Mouse (Mus musculus) midbrain, embryonic 10.5 days (tissue): Measurements from ENCODE around the gene Cnksr1. TPM values are rescaled to one million over a fixed set of nuclear protein-coding genes. Genes with fewer than 3 reads are reported as not detected.

Experiments used
- DNase-seq: peaks from one replicate; pipeline ENCODE4 v3.0.0-alpha.2; 2017; ENCODE audit warnings: low spot score
- H3K27ac ChIP-seq: fragments of 300-500 bp; sonication (generic); replicated peaks from 2 replicates; pipeline ENCODE4 v1.5.1; 2016; ENCODE audit warnings: mild to moderate bottlenecking
- H3K27me3 ChIP-seq: fragments of 300-500 bp; sonication (generic); 2 replicates; pipeline ENCODE4 v1.6.1; 2016; ENCODE audit warnings: low read depth, mild to moderate bottlenecking; ENCODE audit not compliant: poor library complexity, severe bottlenecking
- H3K36me3 ChIP-seq: fragments of 300-500 bp; sonication (generic); 2 replicates; pipeline ENCODE4 v1.6.1; 2016; ENCODE audit warnings: mild to moderate bottlenecking, moderate library complexity
- H3K4me1 ChIP-seq: fragments of 300-500 bp; sonication (generic); 2 replicates; pipeline ENCODE4 v1.6.1; 2016
- H3K4me3 ChIP-seq: fragments of 300-500 bp; sonication (generic); 2 replicates; pipeline ENCODE4 v1.5.1; 2016; ENCODE audit warnings: mild to moderate bottlenecking, moderate library complexity
- H3K9me3 ChIP-seq: fragments of 300-500 bp; sonication (generic); replicated peaks from 2 replicates; pipeline ENCODE4 v1.6.1; 2016; ENCODE audit warnings: mild to moderate bottlenecking
- WGBS: fragments of 180-500 bp; shearing (Covaris S2); methylation state at CpG from one replicate; pipeline ENCODE4 v1.1.7; 2016; 5-methylcytosine and 5-hydroxymethylcytosine counted together
- polyA plus RNA-seq: library from polyadenylated mRNA; unstranded; fragments of >200 nt; fragmentation: Nextera tagmentation; extraction: Ambion mirVana; gene quantifications from 2 replicates; pipeline ENCODE4 v1.2.1, GENCODE M21; 2016

Cnksr1 gene
- polyA plus RNA-seq, 1 experiment from 2014 or later: 0.35 TPM

- peak; percentile 59 for DNase-seq
- Histone ChIP-seq H3K9me3 (no peaks in the 10 kb centered on the region), H3K27ac (no peak overlapping the region), H3K4me3 (no peak overlapping the region), H3K36me3 (no peaks in the 10 kb centered on the region), H3K27me3 (no peaks in the 10 kb centered on the region), H3K4me1 (peaks cover 8% of the 10 kb centered on the region)
- WGBS: 36% methylated on average over 6 of the region's 6 CpGs
These were observed 25.0 kb upstream of the Cnksr1 start for GRCm38 (mm10) chr4:134263191-134263590.

GRCm38 (mm10) chr4:134258354-134258753 is 20.2 kb upstream of the Cnksr1 start:
- H3K27ac ChIP-seq: peak overlapping the region; percentile 10; the same call in 1 of the 2 replicates
- peaks cover 30% of the 10 kb centered on the region for H3K27me3 ChIP-seq
- H3K4me3 ChIP-seq: no peak overlapping the region
- no peak for DNase-seq
- no peaks in the 10 kb centered on the region for H3K36me3 ChIP-seq
- 59% methylated on average over 11 of the region's 11 CpGs for WGBS
- no peaks in the 10 kb centered on the region for H3K9me3 ChIP-seq
- H3K4me1 ChIP-seq: peaks cover 57% of the 10 kb centered on the region

GRCm38 (mm10) chr4:134257198-134258009 is 19.2 kb upstream of the Cnksr1 start:
- H3K36me3 ChIP-seq: no peaks in the 10 kb centered on the region
- H3K4me3 ChIP-seq: peak overlapping the region; percentile 33
- H3K4me1 ChIP-seq: peaks cover 66% of the 10 kb centered on the region
- peak overlapping the region; percentile 84 for H3K27ac ChIP-seq
- DNase-seq: peak; percentile 72
- H3K9me3 ChIP-seq: no peaks in the 10 kb centered on the region
- peaks cover 40% of the 10 kb centered on the region for H3K27me3 ChIP-seq
- WGBS: 3% methylated on average over 11 of the region's 11 CpGs

- peaks cover 74% of the 10 kb centered on the region for H3K4me1 ChIP-seq
- H3K36me3 ChIP-seq: no peaks in the 10 kb centered on the region
- DNase-seq: peak; percentile 55
- peaks cover 48% of the 10 kb centered on the region for H3K27me3 ChIP-seq
- 3% methylated on average over 19 of the region's 19 CpGs for WGBS
- peak overlapping the region; percentile 33 for H3K4me3 ChIP-seq
- H3K9me3 ChIP-seq: no peaks in the 10 kb centered on the region
- H3K27ac ChIP-seq: peak overlapping the region; percentile 84
These were observed 18.4 kb upstream of the Cnksr1 start for GRCm38 (mm10) chr4:134256407-134257197.

- no peaks in the 10 kb centered on the region for H3K36me3 ChIP-seq
- H3K27ac ChIP-seq: peak overlapping the region; percentile 84
- peaks cover 82% of the 10 kb centered on the region for H3K4me1 ChIP-seq
- 13% methylated on average over 4 of the region's 4 CpGs for WGBS
- no peaks in the 10 kb centered on the region for H3K9me3 ChIP-seq
- peaks cover 55% of the 10 kb centered on the region for H3K27me3 ChIP-seq
- H3K4me3 ChIP-seq: peak overlapping the region; percentile 33
- no peak for DNase-seq
These were observed 17.7 kb upstream of the Cnksr1 start for GRCm38 (mm10) chr4:134255854-134256253.

- WGBS: 0% methylated on average over 3 of the region's 3 CpGs
- Histone ChIP-seq H3K27me3 (peaks cover 66% of the 10 kb centered on the region), H3K4me1 (peaks cover 92% of the 10 kb centered on the region), H3K9me3 (no peaks in the 10 kb centered on the region), H3K4me3 (peak overlapping the region; percentile 61; the same call in 1 of the 2 replicates), H3K27ac (peak overlapping the region; percentile 56; the same call in 1 of the 2 replicates), H3K36me3 (no peaks in the 10 kb centered on the region)
- DNase-seq: no peak
These were observed 16.6 kb upstream of the Cnksr1 start for GRCm38 (mm10) chr4:134254835-134255234.

- Histone ChIP-seq H3K4me3 (peak within 1 kb of the TSS; percentile 61), H3K4me1 (peaks cover 99% of the 10 kb centered on the region), H3K27ac (peak within 1 kb of the TSS; percentile 86), H3K36me3 (no peaks in the 10 kb centered on the region), H3K9me3 (no peaks in the 10 kb centered on the region), H3K27me3 (peaks cover 76% of the 10 kb centered on the region)
- peak; percentile 62 for DNase-seq
- WGBS: 0% methylated on average over 13 of the region's 13 CpGs
These were observed 15.6 kb upstream of the Cnksr1 start, which contains the start of gene Grrp1 for GRCm38 (mm10) chr4:134253722-134254324. TSS of gene Grrp1 (minus strand) at chr4:134254106.

GRCm38 (mm10) chr4:134252911-134253721 is 14.9 kb upstream of the Cnksr1 start:
- 3% methylated on average over 15 of the region's 15 CpGs for WGBS
- no peaks in the 10 kb centered on the region for H3K9me3 ChIP-seq
- no peaks in the 10 kb centered on the region for H3K36me3 ChIP-seq
- peak; percentile 44 for DNase-seq
- H3K27me3 ChIP-seq: peaks cover 83% of the 10 kb centered on the region
- H3K4me1 ChIP-seq: peaks cover 93% of the 10 kb centered on the region
- H3K4me3 ChIP-seq: peak overlapping the region; percentile 61
- H3K27ac ChIP-seq: peak overlapping the region; percentile 86

- peak overlapping the region; percentile 86 for H3K27ac ChIP-seq
- no peaks in the 10 kb centered on the region for H3K36me3 ChIP-seq
- DNase-seq: peak; percentile 54
- H3K4me1 ChIP-seq: peaks cover 92% of the 10 kb centered on the region
- peaks cover 91% of the 10 kb centered on the region for H3K27me3 ChIP-seq
- H3K9me3 ChIP-seq: no peaks in the 10 kb centered on the region
- 2% methylated on average over 22 of the region's 22 CpGs for WGBS
- H3K4me3 ChIP-seq: peak overlapping the region; percentile 61
These were observed 14.1 kb upstream of the Cnksr1 start for GRCm38 (mm10) chr4:134252131-134252910.

- Histone ChIP-seq H3K4me1 (peaks cover 90% of the 10 kb centered on the region), H3K27me3 (peaks cover 99% of the 10 kb centered on the region), H3K4me3 (peak overlapping the region; percentile 61), H3K9me3 (no peaks in the 10 kb centered on the region), H3K27ac (peak overlapping the region; percentile 86), H3K36me3 (no peaks in the 10 kb centered on the region)
- DNase-seq: peak; percentile 72
- WGBS: under 1% methylated on average over 91 of the region's 91 CpGs
These were observed 13.3 kb upstream of the Cnksr1 start for GRCm38 (mm10) chr4:134251241-134252130.

- Histone ChIP-seq H3K4me1 (peaks cover 90% of the 10 kb centered on the region), H3K27ac (peak overlapping the region; percentile 86), H3K27me3 (peaks cover 99% of the 10 kb centered on the region), H3K4me3 (peak overlapping the region; percentile 61), H3K36me3 (no peaks in the 10 kb centered on the region), H3K9me3 (no peaks in the 10 kb centered on the region)
- DNase-seq: no peak
- WGBS: 10% methylated on average over 10 of the region's 10 CpGs
These were observed 12.7 kb upstream of the Cnksr1 start for GRCm38 (mm10) chr4:134250930-134251240.
